Mouse (Mus musculus) liver, embryonic 14.5 days (tissue): Measurements from ENCODE around the gene Herc2.

Experiments
- CTCF ChIP-seq: IDR thresholded peaks from 2 replicates; pipeline ENCODE4 v1.5.1; 2016; ENCODE audit warnings: antibody characterized with exemption, low read depth, control low read depth
- EP300 ChIP-seq: IDR thresholded peaks from 2 replicates; pipeline ENCODE4 v1.6.1; 2016; ENCODE audit warnings: antibody characterized with exemption, low read depth

- TF ChIP-seq CTCF (no peak), EP300 (no peak)
Measured at GRCm38 (mm10) chr7:56017761-56018160, 32.2 kb upstream of the Herc2 start.
